ENCODE assay signal across 24 mouse cellular contexts in genomic region chrX:35892377-35892776, GRCm38 (mm10). TPM values are rescaled to one million over a fixed set of nuclear protein-coding genes. Genes with fewer than 3 reads are reported as not detected.
DNase-seq lines count a peak whose midpoint lies in the region; ATAC-seq and TF ChIP-seq lines count a peak whose summit lies in the region.
"Had no signal": no experiment of that assay in that cellular context is flagged by ENCODE, and none has a peak within 500 bp of the region (broad histone marks: within the 10 kb centered on the region; RNA-seq: fewer than 3 reads in every experiment).

No protein-coding gene starts in this region.

- no peak overlapping the region for H3ac ChIP-seq in myocyte (ENCODE audit: control insufficient read depth, insufficient read length)

- no peak for TF ChIP-seq POLR2A in spleen, adult 2 months (IDR thresholded peaks at IDR 0.05; ENCODE audit: low read depth, low read length)
- TF ChIP-seq POLR2A in brain, embryonic 14.5 days (IDR thresholded peaks at IDR 0.05; ENCODE audit: borderline replicate concordance, extremely low read depth, insufficient read depth, insufficient read length, poor library complexity, severe bottlenecking) = no peak
- no peak for TF ChIP-seq POLR2A in myocyte (IDR thresholded peaks at IDR 0.05; ENCODE audit: insufficient read length, low read depth)

- no peaks in the 10 kb centered on the region for H3K36me3 ChIP-seq in embryonic facial prominence, embryonic 14.5 days (ENCODE audit: control insufficient read depth, insufficient read depth, low read length)
- H3K36me3 ChIP-seq in embryonic facial prominence, embryonic 10.5 days (replicated peaks) = no peaks in the 10 kb centered on the region
- no peaks in the 10 kb centered on the region for H3K36me3 ChIP-seq in spleen, adult 2 months (ENCODE audit: control insufficient read depth, insufficient read depth, low read length)
- H3K36me3 ChIP-seq in myocyte (ENCODE audit: control insufficient read depth, insufficient read depth) = no peaks in the 10 kb centered on the region
- H3K36me3 ChIP-seq: embryonic facial prominence, embryonic 15.5 days; heart, embryonic 10.5 days; heart, embryonic 13.5 days had no signal

- TF ChIP-seq CTCF in spleen, adult 2 months (IDR thresholded peaks at IDR 0.05; ENCODE audit: extremely low read depth, insufficient read depth, insufficient read length, insufficient replicate concordance) = no peak
- no peak for TF ChIP-seq CTCF in brain, embryonic 14.5 days (IDR thresholded peaks at IDR 0.05; ENCODE audit: borderline replicate concordance, extremely low read depth, insufficient read depth, insufficient read length)

- H3K27ac ChIP-seq in embryonic facial prominence, embryonic 14.5 days (replicated peaks; ENCODE audit: low read depth, low read length) = no peak overlapping the region
- no peak overlapping the region for H3K27ac ChIP-seq in embryonic facial prominence, embryonic 10.5 days (replicated peaks)
- H3K27ac ChIP-seq in spleen, adult 2 months (ENCODE audit: insufficient read depth, low read length) = peak overlapping the region; percentile 5; the same call in 1 of the 2 replicates
- H3K27ac ChIP-seq: embryonic facial prominence, embryonic 15.5 days; gastrocnemius, adult 2 months; heart, embryonic 10.5 days; heart, embryonic 13.5 days; hindbrain, embryonic 14.5 days; hindbrain, postnatal 0 days had no signal

- H3K4me2 ChIP-seq in embryonic facial prominence, embryonic 14.5 days (ENCODE audit: low read depth, low read length) = no peak overlapping the region
- peak overlapping the region; percentile 36 for H3K4me2 ChIP-seq in myocyte (ENCODE audit: low read depth)
- H3K4me2 ChIP-seq: embryonic facial prominence, embryonic 15.5 days; heart, embryonic 13.5 days; hindbrain, embryonic 14.5 days had no signal

- WGBS in embryonic facial prominence, embryonic 14.5 days = 48% methylated on average over 5 of the region's 5 CpGs
- 50% methylated on average over 5 of the region's 5 CpGs for WGBS in embryonic facial prominence, embryonic 10.5 days
- 43% methylated on average over 5 of the region's 5 CpGs for WGBS in spleen, adult 2 months

- no peak overlapping the region for H3K9ac ChIP-seq in embryonic facial prominence, embryonic 14.5 days (ENCODE audit: low read depth, low read length)
- H3K9ac ChIP-seq: embryonic facial prominence, embryonic 15.5 days; forebrain, postnatal 0 days; heart, embryonic 13.5 days; hindbrain, embryonic 14.5 days had no signal

- H3K79me2 ChIP-seq in myocyte (ENCODE audit: control insufficient read depth, insufficient read depth) = peaks cover 24% of the 10 kb centered on the region

- H3K9me3 ChIP-seq in embryonic facial prominence, embryonic 14.5 days (ENCODE audit: control insufficient read depth, low read length) = no peaks in the 10 kb centered on the region
- peaks cover 7% of the 10 kb centered on the region; the same call in 1 of the 2 replicates for H3K9me3 ChIP-seq in embryonic facial prominence, embryonic 10.5 days
- H3K9me3 ChIP-seq: embryonic facial prominence, embryonic 15.5 days; heart, embryonic 10.5 days; heart, embryonic 13.5 days had no signal

- no peaks in the 10 kb centered on the region for H3K27me3 ChIP-seq in embryonic facial prominence, embryonic 14.5 days (replicated peaks; ENCODE audit: control insufficient read depth, insufficient read depth, low read length)
- H3K27me3 ChIP-seq in embryonic facial prominence, embryonic 10.5 days (replicated peaks; ENCODE audit: low read depth, poor library complexity, severe bottlenecking) = no peaks in the 10 kb centered on the region
- H3K27me3 ChIP-seq in spleen, adult 2 months (ENCODE audit: control insufficient read depth, insufficient read depth, low read length) = no peaks in the 10 kb centered on the region
- no peaks in the 10 kb centered on the region for H3K27me3 ChIP-seq in myocyte (ENCODE audit: control insufficient read depth, insufficient read depth, insufficient read length)
- H3K27me3 ChIP-seq: embryonic facial prominence, embryonic 15.5 days; heart, embryonic 13.5 days had no signal

- H3K4me1 ChIP-seq in embryonic facial prominence, embryonic 14.5 days (ENCODE audit: control insufficient read depth, insufficient read depth, low read length) = no peaks in the 10 kb centered on the region
- H3K4me1 ChIP-seq in embryonic facial prominence, embryonic 10.5 days = 0 out of 2 replicates have a peak, but pooled peaks cover 5% of the 10 kb centered on the region
- H3K4me1 ChIP-seq in spleen, adult 2 months (ENCODE audit: control insufficient read depth, insufficient read depth, insufficient read length) = peaks cover 17% of the 10 kb centered on the region; the same call in 1 of the 2 replicates
- H3K4me1 ChIP-seq: embryonic facial prominence, embryonic 15.5 days; heart, embryonic 10.5 days; heart, embryonic 13.5 days had no signal

- DNase-seq in embryonic facial prominence, embryonic 14.5 days (ENCODE audit: low spot score) = peak; percentile 3
- no peak for DNase-seq in embryonic facial prominence, embryonic 10.5 days (ENCODE audit: low spot score)
- DNase-seq in spleen, adult 2 months (ENCODE audit: low read depth in 1 of 2, low spot score in 2 of 2) = no peak
- no peak for DNase-seq in spleen, postnatal 36 days (ENCODE audit: low spot score in 2 of 2)
- DNase-seq in brain, embryonic 14.5 days (ENCODE audit: low read depth) = peak; percentile 8
- no peak for DNase-seq in adrenal gland, postnatal 4 days (ENCODE audit: low spot score in 2 of 2)
- DNase-seq: adrenal gland, adult 2 months; adrenal gland, postnatal 14 days; cerebellum, adult 18-20 months; cerebellum, adult 9-10 months; cerebellum, postnatal 14 days; forebrain, postnatal 0 days; gastrocnemius, adult 2 months; gastrocnemius, postnatal 14 days; heart, postnatal 14 days; heart, postnatal 4 days had no signal

- H3K4me3 ChIP-seq in embryonic facial prominence, embryonic 14.5 days (ENCODE audit: low read depth, low read length) = no peak overlapping the region
- no peak overlapping the region for H3K4me3 ChIP-seq in embryonic facial prominence, embryonic 10.5 days
- no peak overlapping the region for H3K4me3 ChIP-seq in spleen, adult 2 months (ENCODE audit: extremely low read depth, insufficient read depth, insufficient read length)
- no peak overlapping the region for H3K4me3 ChIP-seq in myocyte
- H3K4me3 ChIP-seq: embryonic facial prominence, embryonic 15.5 days; gastrocnemius, adult 2 months; heart, embryonic 10.5 days; heart, embryonic 13.5 days had no signal

- no peak for ATAC-seq in embryonic facial prominence, embryonic 14.5 days (ENCODE audit: low read depth)
- ATAC-seq: forebrain, embryonic 14.5 days; forebrain, postnatal 0 days; hindbrain, postnatal 0 days; intestine, postnatal 0 days had no signal

TF ChIP-seq in myocyte, 11 proteins besides CTCF, POLR2A, EP300 and RAD21:
- TF ChIP-seq REST (IDR thresholded peaks at IDR 0.05; ENCODE audit: insufficient read depth, insufficient read length) (no peak), MYOD1 (IDR thresholded peaks at IDR 0.05; ENCODE audit: control insufficient read depth in 1 of 3, insufficient read length in 2 of 3, low read depth in 2 of 3) (peak in 2 of 3 experiments; percentile 31 to 53), CEBPB (IDR thresholded peaks at IDR 0.05; ENCODE audit: insufficient read depth, poor library complexity, severe bottlenecking) (no peak), POLR2AphosphoS2 (IDR thresholded peaks at IDR 0.05; ENCODE audit: insufficient read length, low read depth) (no peak), TCF3 (IDR thresholded peaks at IDR 0.05; ENCODE audit: insufficient read length, low read depth) (no peak)

RNA-seq across cellular contexts. Expression of gene Dock11, which starts 3.7 kb away (rescaled TPM):
- polyA plus RNA-seq in embryonic facial prominence, embryonic 14.5 days (2014; fragmentation: Nextera tagmentation; extraction: Ambion mirVana) = 25.2 and 25.5 TPM in 2 replicates
- 18.2 and 18.7 TPM in 2 replicates for polyA plus RNA-seq in embryonic facial prominence, embryonic 10.5 days (2016; fragmentation: Nextera tagmentation; extraction: Ambion mirVana)
- 4.4 and 4.5 TPM in 2 replicates for polyA plus RNA-seq in spleen, adult 2 months (2012; rRNA removed)
- polyA plus RNA-seq in brain, embryonic 14.5 days (2012; rRNA removed) = 17.4 and 21.0 TPM in 2 replicates
- 6.2 TPM for polyA plus RNA-seq in myocyte (2012; fragmentation: generic; extraction: Trizol)
- 10 to 100 TPM; 16.8 to 17.3 TPM for total RNA-seq in adrenal gland, postnatal 4 days (2021)

Comparison
In these comparisons a context has a peak if more than half of its experiments do, and no peak if none do; other contexts are left out.
1. DNase-seq: peak in embryonic facial prominence, embryonic 14.5 days (single experiment) and brain, embryonic 14.5 days (single experiment); none in embryonic facial prominence, embryonic 10.5 days (single experiment), spleen, adult 2 months (0 of 2), spleen, postnatal 36 days (0 of 2) and adrenal gland, postnatal 4 days (0 of 2).